Mouse (Mus musculus) cortical plate, adult 2 months (tissue): ENCODE data around the gene Klhl26. TPM values are rescaled to one million over a fixed set of nuclear protein-coding genes. Genes with fewer than 3 reads are reported as not detected.

Experiments
- H3K27ac ChIP-seq: fragments of 200-500 bp; 2 replicates; pipeline ENCODE4 v1.5.1; 2012; ENCODE audit warnings: low read length, control low read depth, inconsistent platforms; ENCODE audit not compliant: insufficient read depth
- H3K4me1 ChIP-seq: fragments of 200-500 bp; 2 replicates; pipeline ENCODE4 v1.6.1; 2011; ENCODE audit warnings: low read length; ENCODE audit not compliant: control insufficient read depth, insufficient read depth
- H3K4me3 ChIP-seq: fragments of 200-500 bp; 2 replicates; pipeline ENCODE4 v1.5.1; 2011; ENCODE audit warnings: mild to moderate bottlenecking, low read length, control low read depth; ENCODE audit not compliant: insufficient read depth
- CTCF ChIP-seq: fragments of 200-500 bp; IDR thresholded peaks from 2 replicates; pipeline ENCODE4 v1.5.1; 2011; ENCODE audit warnings: mild to moderate bottlenecking, control low read depth, low read length; ENCODE audit not compliant: insufficient read depth; ENCODE audit errors: extremely low read depth
- POLR2A ChIP-seq: fragments of 200-500 bp; IDR thresholded peaks from 2 replicates; pipeline ENCODE4 v1.6.1; 2011; ENCODE audit warnings: mild to moderate bottlenecking, low read length, control low read depth; ENCODE audit not compliant: insufficient read depth; ENCODE audit errors: extremely low read depth
- polyA plus RNA-seq: library from polyadenylated mRNA; depleted of rRNA; stranded (reverse); fragments of >200 nt; gene quantifications from 2 replicates; pipeline ENCODE4 v1.2.3, GENCODE M21; 2012

Gene Klhl26
- polyA plus RNA-seq, 1 experiment, result 66.9 TPM

DNA sequence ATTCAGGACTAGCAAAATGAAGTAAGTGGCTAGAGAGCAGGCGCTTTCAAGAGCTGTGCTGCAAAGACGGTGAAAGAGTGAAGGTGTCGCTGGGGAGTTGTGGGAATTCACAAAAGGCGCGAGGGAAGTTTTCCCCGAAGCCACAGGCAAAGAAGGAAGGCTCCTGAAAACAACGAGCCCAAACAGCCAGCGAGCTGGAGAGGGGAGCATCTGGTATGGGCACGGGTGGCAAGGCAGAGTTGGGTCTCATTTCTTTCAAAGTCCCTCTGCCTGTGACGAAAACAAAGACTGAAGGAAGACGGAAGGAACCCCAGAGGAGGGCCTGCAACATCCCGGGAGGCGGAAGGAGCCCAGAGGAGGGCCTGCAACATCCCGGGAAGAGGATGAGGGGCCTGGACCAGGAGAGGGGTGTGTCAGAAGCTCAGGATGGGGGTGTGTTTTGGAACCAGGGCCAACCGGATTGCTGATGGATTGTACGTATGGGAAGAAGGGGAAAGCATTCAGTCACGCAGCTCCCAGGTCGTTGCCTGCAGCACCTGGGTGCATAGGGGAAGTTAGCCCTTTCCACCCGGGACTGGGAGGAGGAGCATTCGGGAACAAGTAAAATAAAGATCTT is 14.2 kb upstream of the Klhl26 start:
- Histone ChIP-seq H3K27ac (no peak overlapping the region), H3K4me1 (peaks cover 1% of the 10 kb centered on the region; the same call in 1 of the 2 replicates), H3K4me3 (no peak overlapping the region)
- TF ChIP-seq POLR2A, result no peak
- TF ChIP-seq CTCF, result no peak

GRCm38 (mm10) chr8:70490061-70490879 is 13.5 kb upstream of the Klhl26 start:
- Histone ChIP-seq H3K4me3 (no peak overlapping the region), H3K4me1 (peaks cover 2% of the 10 kb centered on the region), H3K27ac (no peak overlapping the region)
- TF ChIP-seq CTCF (no peak), POLR2A (no peak)

DNA sequence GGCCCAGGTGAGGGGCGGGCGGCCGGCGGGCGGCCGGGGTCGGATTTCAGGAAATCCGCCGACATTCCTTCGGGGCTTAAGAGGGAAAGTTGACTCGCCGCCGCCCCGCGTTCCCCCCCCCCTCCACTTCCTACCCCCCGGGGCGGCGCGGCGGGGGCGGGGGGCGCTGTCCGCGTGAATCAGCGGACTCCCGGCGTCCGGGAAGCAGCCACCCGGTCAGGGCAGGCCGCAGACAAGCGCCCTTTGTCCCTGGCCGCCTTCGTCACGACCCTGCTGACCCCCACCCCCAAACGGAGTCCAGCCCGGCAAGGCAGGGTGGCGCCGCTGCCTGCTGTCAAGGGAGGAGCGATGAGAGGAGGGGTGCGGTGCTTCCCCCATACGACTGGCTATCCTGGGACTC is 12.8 kb upstream of the Klhl26 start:
- H3K4me3 ChIP-seq, result no peak overlapping the region
- peaks cover 4% of the 10 kb centered on the region for H3K4me1 ChIP-seq
- H3K27ac ChIP-seq, result no peak overlapping the region
- TF ChIP-seq POLR2A (no peak), CTCF (no peak)

DNA sequence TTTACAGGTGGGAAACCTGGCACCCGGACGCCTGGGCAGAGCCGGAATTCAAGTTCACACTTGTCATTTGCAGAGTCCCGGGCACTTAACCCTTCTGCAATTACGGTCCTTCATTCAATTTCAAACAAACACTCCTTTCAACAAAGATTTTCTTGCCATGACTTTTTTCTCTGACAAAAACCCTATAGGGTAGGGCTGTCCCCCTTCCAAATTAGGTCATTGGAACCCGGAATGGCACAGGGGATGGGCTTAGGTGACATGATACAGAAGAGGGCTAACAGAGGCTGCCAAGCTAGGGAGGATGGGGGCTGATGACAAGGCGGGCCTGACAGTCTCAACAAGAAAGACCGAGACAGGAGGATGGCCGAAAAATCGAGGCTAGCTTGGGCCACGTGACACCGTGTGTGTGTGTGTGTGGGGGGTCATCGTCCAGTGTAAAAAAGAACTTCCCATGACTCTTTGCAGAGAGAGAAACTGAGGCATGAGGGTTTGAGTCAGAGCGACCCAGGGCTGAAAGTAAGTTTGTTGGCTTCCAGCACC is 12.2 kb upstream of the Klhl26 start:
- H3K4me3 ChIP-seq, result no peak overlapping the region
- TF ChIP-seq CTCF, result no peak
- TF ChIP-seq POLR2A, result no peak
- no peak overlapping the region for H3K27ac ChIP-seq
- H3K4me1 ChIP-seq, result peaks cover 4% of the 10 kb centered on the region

GRCm38 (mm10) chr8:70487993-70488796 is 11.4 kb upstream of the Klhl26 start:
- no peak for TF ChIP-seq CTCF
- no peak for TF ChIP-seq POLR2A
- no peak overlapping the region for H3K27ac ChIP-seq
- no peak overlapping the region; the same call in 1 of the 2 replicates for H3K4me3 ChIP-seq
- H3K4me1 ChIP-seq, result peaks cover 4% of the 10 kb centered on the region

DNA sequence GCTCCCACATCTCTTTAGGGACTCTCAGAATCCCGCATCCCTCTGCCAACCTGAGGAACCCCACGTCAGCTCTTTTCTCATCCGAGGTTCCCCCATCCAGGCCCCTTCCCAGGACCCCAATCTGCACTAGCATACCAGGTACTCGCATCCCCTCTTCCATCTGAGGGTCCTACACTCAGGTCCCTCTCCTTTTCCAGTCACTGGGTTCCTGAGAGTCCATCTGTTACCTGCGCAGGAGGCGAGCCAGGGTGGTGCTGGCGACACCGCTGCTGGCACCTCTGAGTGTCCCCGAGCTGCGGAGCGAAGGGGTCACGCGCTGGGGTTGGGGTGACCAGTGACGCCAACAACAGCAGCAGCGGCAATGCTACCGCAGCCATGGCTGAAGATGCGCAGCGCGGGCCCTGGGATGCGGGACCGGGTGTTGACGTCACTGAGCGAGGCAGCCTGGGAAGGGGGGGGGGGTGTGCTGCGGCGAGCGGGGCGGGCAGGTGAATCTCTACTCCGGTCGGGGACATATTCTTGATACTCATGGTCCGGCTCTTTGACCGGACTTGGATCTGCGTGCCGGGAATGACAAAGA is 10.3 kb upstream of the Klhl26 start, which contains the start of gene Tmem59l:
Tmem59l (minus strand) TSS at position 418 of the 580 bp plus-strand sequence.
- Histone ChIP-seq H3K27ac (peak within 1 kb of the TSS; percentile 91), H3K4me3 (peak within 1 kb of the TSS; percentile 93), H3K4me1 (peaks cover 5% of the 10 kb centered on the region)
- TF ChIP-seq POLR2A (peak; percentile 84), CTCF (no peak)

DNA sequence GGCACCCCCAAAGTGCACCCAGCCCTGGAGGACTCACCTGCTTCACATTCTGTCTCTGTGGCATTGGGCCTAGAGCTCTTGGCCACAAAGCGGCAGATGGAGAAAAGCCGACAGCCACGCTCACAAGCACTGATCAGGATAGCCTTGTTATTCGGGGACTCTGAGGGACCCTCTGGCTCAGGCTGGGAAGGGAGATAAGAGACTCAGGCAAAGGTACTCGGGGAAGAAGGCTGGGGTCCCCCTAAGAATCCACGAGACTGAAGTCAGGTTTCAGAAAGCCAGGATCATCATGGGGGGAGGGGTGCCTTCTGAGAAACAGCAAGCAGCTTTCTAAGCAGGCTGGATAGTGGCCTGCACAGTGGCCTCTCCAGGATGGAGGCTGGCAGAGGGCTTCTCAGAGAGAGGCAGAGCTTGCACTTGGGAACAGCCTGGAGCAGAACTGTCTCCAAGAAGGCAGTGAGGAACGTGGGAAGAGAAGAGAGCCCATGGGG is 9.5 kb upstream of the Klhl26 start:
- no peak overlapping the region for H3K27ac ChIP-seq
- peaks cover 9% of the 10 kb centered on the region for H3K4me1 ChIP-seq
- peak overlapping the region; percentile 93 for H3K4me3 ChIP-seq
- no peak for TF ChIP-seq CTCF

- Histone ChIP-seq H3K4me3 (no peak overlapping the region), H3K27ac (no peak overlapping the region), H3K4me1 (peaks cover 9% of the 10 kb centered on the region)
- TF ChIP-seq CTCF (no peak), POLR2A (no peak)
Measured at GRCm38 (mm10) chr8:70482943-70483342, 6.2 kb upstream of the Klhl26 start.

- H3K4me1 ChIP-seq, result peaks cover 8% of the 10 kb centered on the region
- no peak overlapping the region for H3K4me3 ChIP-seq
- TF ChIP-seq POLR2A, result no peak
- TF ChIP-seq CTCF, result no peak
- H3K27ac ChIP-seq, result no peak overlapping the region
Measured at GRCm38 (mm10) chr8:70481908-70482307, 5.1 kb upstream of the Klhl26 start.

DNA sequence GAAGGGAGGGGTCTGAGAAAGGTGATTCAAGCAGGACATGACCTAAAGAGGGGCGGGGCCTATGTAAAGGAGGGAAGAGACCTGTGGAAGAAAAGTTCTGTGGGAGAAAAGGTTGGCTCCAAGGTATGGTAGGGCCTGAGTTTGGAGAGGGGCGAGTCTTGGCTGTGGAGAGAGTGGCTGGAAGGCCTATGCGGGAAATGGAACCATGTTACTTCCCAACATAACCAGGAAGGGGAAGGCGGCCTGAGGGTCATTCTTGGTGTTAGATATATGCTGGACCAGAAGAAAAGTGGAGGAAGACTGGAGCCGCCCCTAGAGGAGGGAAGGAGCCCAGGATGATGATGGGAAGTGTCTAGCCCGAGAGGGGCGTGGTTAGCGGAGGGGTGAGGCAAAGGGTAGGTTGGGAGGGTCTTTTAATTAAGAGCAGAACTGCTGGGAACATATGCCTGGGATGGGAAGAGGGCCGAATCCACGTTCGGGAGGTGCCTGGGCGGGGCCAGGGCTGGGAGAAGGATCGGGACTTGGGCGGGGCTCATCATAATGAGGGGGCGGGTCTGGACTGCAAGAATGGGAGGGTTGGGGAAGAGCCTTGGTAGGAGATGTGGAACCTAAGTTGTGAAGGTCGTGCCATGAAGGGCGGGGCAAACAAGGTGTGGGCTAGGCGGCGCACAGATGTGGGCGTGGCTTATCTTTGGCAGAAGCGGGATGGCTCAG is 658 bp upstream of the Klhl26 start:
- no peak for TF ChIP-seq POLR2A
- no peak for TF ChIP-seq CTCF
- Histone ChIP-seq H3K4me3 (peak overlapping the region; percentile 72), H3K4me1 (peaks cover 6% of the 10 kb centered on the region), H3K27ac (no peak overlapping the region)
